Mouse (Mus musculus) CH12.LX (cell line): ENCODE measurements at regions not wholly inside any gene's neighbourhood (a gene's known extent, or its start where the extent isn't known, plus 50 kb on each side); places are given as distances from the start of the nearest gene placed in this dataset.

Experiments
- DNase-seq: peaks from one replicate; pipeline ENCODE4 v3.0.0-alpha.2; 2013; ENCODE audit errors: extremely low read depth
- H3K27ac ChIP-seq: 2 replicates; pipeline ENCODE4 v1.5.1; 2012; ENCODE audit warnings: low read depth, mild to moderate bottlenecking, control low read depth, moderate library complexity; ENCODE audit not compliant: insufficient read depth
- H3K27me3 ChIP-seq: replicated peaks from 2 replicates; pipeline ENCODE3; 2012; ENCODE audit warnings: inconsistent platforms
- H3K36me3 ChIP-seq, 2 experiments: replicated peaks in 1 of 2; 2 replicates each; pipeline versions ENCODE3 to v1.6.1; 2012; ENCODE audit warnings: inconsistent platforms in 1 of 2, low read length in 1 of 2, mild to moderate bottlenecking in 1 of 2, mixed read lengths in 1 of 2, moderate library complexity in 1 of 2; ENCODE audit not compliant: control insufficient read depth in 1 of 2, insufficient read depth in 1 of 2
- H3K4me1 ChIP-seq, 2 experiments: 2 replicates each; pipeline ENCODE4 v1.6.1; 2012; ENCODE audit warnings: inconsistent platforms in 1 of 2, moderate library complexity in 1 of 2; ENCODE audit not compliant: insufficient read depth in 2 of 2, control insufficient read depth in 1 of 2
- H3K4me2 ChIP-seq: 2 replicates; pipeline ENCODE4 v1.6.1; 2012; ENCODE audit warnings: low read depth, mild to moderate bottlenecking, control low read depth; ENCODE audit not compliant: poor library complexity, insufficient read depth, severe bottlenecking
- H3K4me3 ChIP-seq, 3 experiments: fragments of 150-350 bp in 1 of 3; sonication (generic) in 1 of 3; replicated peaks in 1 of 3; 2 replicates each; pipeline versions ENCODE3 to v1.5.1; 2011 to 2012; ENCODE audit warnings: low read depth in 2 of 3, low read length in 2 of 3, mild to moderate bottlenecking in 2 of 3, moderate library complexity in 2 of 3, control low read depth in 1 of 3, improper control_type of control experiment in 1 of 3, inconsistent platforms in 1 of 3, mixed read lengths in 1 of 3; ENCODE audit not compliant: poor library complexity in 1 of 3
- H3K79me2 ChIP-seq: replicated peaks from 2 replicates; pipeline ENCODE4 v1.6.1; 2012; ENCODE audit warnings: mild to moderate bottlenecking, moderate library complexity; ENCODE audit not compliant: control insufficient read depth, poor library complexity, insufficient read depth, severe bottlenecking; ENCODE audit errors: extremely low read depth
- H3K9ac ChIP-seq: 2 replicates; pipeline ENCODE4 v1.6.1; 2012; ENCODE audit warnings: low read depth, mild to moderate bottlenecking, control low read depth, moderate library complexity; ENCODE audit not compliant: insufficient read depth
- H3K9me3 ChIP-seq: replicated peaks from 2 replicates; pipeline ENCODE3; 2012; ENCODE audit warnings: low read length, inconsistent platforms, mixed read lengths
- CTCF ChIP-seq, 2 experiments: IDR thresholded peaks in 1 of 2; conservative IDR thresholded peaks in 1 of 2; 2 replicates each; pipeline ENCODE4 v1.5.1; 2011 to 2012; ENCODE audit warnings: low read depth in 2 of 2, low read length in 2 of 2, improper control_type of control experiment in 1 of 2, inconsistent platforms in 1 of 2, mild to moderate bottlenecking in 1 of 2, moderate library complexity in 1 of 2
- EP300 ChIP-seq: IDR thresholded peaks from 2 replicates; pipeline ENCODE4 v1.6.1; 2011; ENCODE audit warnings: low read length, improper control_type of control experiment
- IRF4 ChIP-seq: IDR thresholded peaks from 2 replicates; pipeline ENCODE4 v1.6.1; 2014; ENCODE audit warnings: low read depth, mild to moderate bottlenecking, inconsistent platforms, low read length, improper control_type of control experiment
- JUND ChIP-seq: conservative IDR thresholded peaks from 2 replicates; pipeline ENCODE4 v1.6.1; 2011; ENCODE audit warnings: low read depth, low read length, improper control_type of control experiment
- NRF1 ChIP-seq: IDR thresholded peaks from 2 replicates; pipeline ENCODE4 v1.6.1; 2014; ENCODE audit warnings: low read depth, mild to moderate bottlenecking, inconsistent platforms, low read length, improper control_type of control experiment, moderate library complexity
- PAX5 ChIP-seq: IDR thresholded peaks from 2 replicates; pipeline ENCODE4 v1.6.1; 2012; ENCODE audit warnings: low read length, inconsistent platforms, mixed read lengths
- RAD21 ChIP-seq: IDR thresholded peaks from 2 replicates; pipeline ENCODE4 v1.6.1; 2011; ENCODE audit warnings: low read depth, mild to moderate bottlenecking, low read length, improper control_type of control experiment, moderate library complexity
- SMC3 ChIP-seq: IDR thresholded peaks from 2 replicates; pipeline ENCODE4 v1.6.1; 2011; ENCODE audit warnings: low read depth, low read length, improper control_type of control experiment
- TBP ChIP-seq: conservative IDR thresholded peaks from 2 replicates; pipeline ENCODE4 v1.6.1; 2011; ENCODE audit warnings: low read depth, low read length, improper control_type of control experiment
- TCF12 ChIP-seq: IDR thresholded peaks from 2 replicates; pipeline ENCODE4 v1.6.1; 2014; ENCODE audit warnings: low read depth, mild to moderate bottlenecking, inconsistent platforms, low read length, improper control_type of control experiment
- dilution Hi-C: fragments of 300-500 bp; cut with MboI; formaldehyde crosslinking; loops from 2 replicates; pipeline ENCODE4 v1.14.3; 2020; ENCODE audit warnings: low sequenced_read_pairs; ENCODE audit not compliant: extremely low pct_unique_long_range_greater_than_20kb, extremely low pct_ligation_motif_present
- in situ Hi-C: fragments of 300-500 bp; cut with MboI; formaldehyde crosslinking; loops from 3 replicates; pipeline ENCODE4 v1.14.3; 2019; ENCODE audit warnings: low sequenced_read_pairs, low pct_ligation_motif_present, low pct_unique_long_range_greater_than_20kb, mixed read lengths

DNA sequence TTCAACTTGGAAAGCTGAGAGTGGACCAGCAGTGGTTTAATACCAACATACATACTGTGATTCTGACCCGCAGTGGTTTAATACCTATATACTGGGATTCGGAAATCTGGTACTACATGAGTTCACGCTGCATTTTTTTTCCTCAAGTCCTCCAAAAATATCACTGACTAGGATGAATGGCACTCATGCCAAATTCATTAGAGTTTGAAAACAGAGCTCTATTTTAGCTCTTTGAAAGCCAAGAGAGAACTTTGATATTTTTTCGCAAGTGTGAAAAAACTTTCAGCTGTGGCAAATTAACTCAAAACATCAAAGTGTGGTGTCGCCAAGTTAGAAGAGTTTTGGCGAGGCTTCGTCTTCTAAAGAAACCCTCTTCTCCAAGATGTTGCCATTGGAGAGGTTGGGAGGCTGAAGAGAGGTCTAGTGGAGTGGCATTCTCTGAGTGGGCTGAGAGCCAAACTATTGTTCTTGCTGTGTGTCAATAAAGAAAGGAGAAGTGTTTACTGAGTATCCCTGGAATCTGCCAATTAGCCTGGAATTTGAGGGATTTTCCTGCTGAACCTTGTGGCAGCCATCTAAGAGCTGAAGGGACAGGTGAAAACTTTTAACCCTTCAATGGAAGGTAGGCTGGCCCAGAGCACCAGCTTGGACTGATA lies 81.6 kb upstream of the Lifr start:
- dilution Hi-C loops (no loop called here), in situ Hi-C loops (no loop called here)
- H3K9me3 ChIP-seq: peaks cover 3% of the 10 kb centered on the region
- H3K36me3 ChIP-seq: no peaks in the 10 kb centered on the region
- no peaks in the 10 kb centered on the region for H3K79me2 ChIP-seq
- no peak overlapping the region for H3K4me3 ChIP-seq
- TF ChIP-seq CTCF (conservative IDR thresholded peaks at IDR 0.05 in 1 of 2, IDR thresholded peaks at IDR 0.05 in 1 of 2; ENCODE audit: low read depth in 2 of 2, low read length in 2 of 2): no peak
- TF ChIP-seq NRF1: no peak
- TF ChIP-seq PAX5: no peak
- no peak overlapping the region for H3K27ac ChIP-seq
- H3K9ac ChIP-seq: no peak overlapping the region
- no peaks in the 10 kb centered on the region for H3K4me1 ChIP-seq
- no peak for DNase-seq
- H3K27me3 ChIP-seq: no peaks in the 10 kb centered on the region
- H3K4me2 ChIP-seq: no peak overlapping the region

DNA sequence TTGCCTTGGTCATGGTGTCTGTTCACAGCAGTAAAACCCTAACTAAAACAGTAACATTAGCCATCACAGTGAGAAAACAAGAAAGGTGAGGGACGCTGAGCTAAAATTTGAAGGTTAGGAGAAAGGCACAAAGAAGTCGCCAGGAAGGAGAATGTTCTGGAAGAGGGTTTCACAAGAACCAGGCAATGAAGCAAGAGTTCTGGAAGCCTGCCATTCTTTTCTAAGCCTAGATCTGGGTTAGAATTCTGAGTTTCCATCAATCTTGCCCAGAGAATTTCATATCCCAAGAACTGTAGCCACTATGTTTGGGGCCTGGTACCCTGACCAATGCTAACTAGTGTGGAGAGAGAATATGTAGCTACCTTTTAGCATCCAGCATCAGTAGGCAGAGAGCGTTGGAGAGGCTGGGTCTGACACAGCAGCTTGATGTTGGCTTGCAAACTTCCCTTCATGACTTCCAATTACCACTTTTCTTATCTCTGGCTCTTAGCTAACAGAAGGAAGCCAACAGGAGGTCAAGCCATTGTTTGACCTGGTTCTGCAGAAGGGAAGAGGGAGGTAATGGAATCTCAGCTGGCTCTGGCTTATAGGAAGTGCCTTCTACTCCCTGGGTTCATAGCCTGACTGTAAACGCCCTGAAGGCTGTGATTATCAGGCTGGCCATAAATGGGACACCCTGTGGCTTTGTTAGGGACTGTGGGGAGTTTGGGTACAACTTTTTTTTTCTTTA lies 79.3 kb upstream of the Lifr start:
- in situ Hi-C loops: no loop called here
- TF ChIP-seq RAD21 (no peak), PAX5 (no peak), SMC3 (no peak)
- Histone ChIP-seq H3K9ac (no peak overlapping the region), H3K4me1 (no peaks in the 10 kb centered on the region), H3K27ac (no peak overlapping the region), H3K4me3 (no peak overlapping the region), H3K9me3 (peaks cover 3% of the 10 kb centered on the region), H3K27me3 (no peaks in the 10 kb centered on the region), H3K36me3 (no peaks in the 10 kb centered on the region), H3K4me2 (no peak overlapping the region), H3K79me2 (no peaks in the 10 kb centered on the region)
- dilution Hi-C loops: no loop called here
- DNase-seq: no peak

DNA sequence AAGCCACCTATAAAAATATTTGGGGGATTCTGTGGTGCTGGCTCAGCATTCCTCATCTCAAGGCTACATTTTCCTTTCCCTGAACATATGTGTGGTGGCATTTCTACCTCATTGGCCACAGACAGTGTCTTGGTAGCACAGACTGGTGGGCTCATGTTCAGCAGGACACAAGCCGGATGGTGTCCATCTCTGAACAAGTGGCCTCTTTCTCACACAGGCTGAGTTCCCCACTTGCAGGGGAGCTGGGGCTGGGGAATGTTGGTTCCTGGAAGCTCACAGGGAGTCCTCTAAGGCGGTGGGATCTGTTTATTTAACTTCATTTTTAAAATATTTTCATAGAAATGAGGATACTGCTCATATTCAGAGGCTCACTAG lies 78.7 kb upstream of the Lifr start:
- TF ChIP-seq IRF4 (no peak), EP300 (no peak), RAD21 (no peak), TBP (no peak), TCF12 (no peak), JUND (no peak)
- TF ChIP-seq, all 38 proteins: peak for 0
- dilution Hi-C loops (no loop called here), in situ Hi-C loops (no loop called here)
- H3K4me1 ChIP-seq: no peaks in the 10 kb centered on the region
- no peaks in the 10 kb centered on the region for H3K27me3 ChIP-seq
- no peak overlapping the region for H3K4me3 ChIP-seq
- H3K9me3 ChIP-seq: peaks cover 3% of the 10 kb centered on the region
- H3K9ac ChIP-seq: no peak overlapping the region
- no peaks in the 10 kb centered on the region for H3K79me2 ChIP-seq
- H3K4me2 ChIP-seq: no peak overlapping the region
- no peaks in the 10 kb centered on the region for H3K36me3 ChIP-seq
- H3K27ac ChIP-seq: no peak overlapping the region
- no peak for DNase-seq
